Mouse (Mus musculus): ENCODE data around the gene Snap29. TPM values are rescaled to one million over a fixed set of nuclear protein-coding genes. Genes with fewer than 3 reads are reported as not detected.

Snap29 gene
- polyA plus RNA-seq (2014; fragmentation: Nextera tagmentation; extraction: Ambion mirVana) = 7.2 and 8.7 TPM in 2 replicates

DNA sequence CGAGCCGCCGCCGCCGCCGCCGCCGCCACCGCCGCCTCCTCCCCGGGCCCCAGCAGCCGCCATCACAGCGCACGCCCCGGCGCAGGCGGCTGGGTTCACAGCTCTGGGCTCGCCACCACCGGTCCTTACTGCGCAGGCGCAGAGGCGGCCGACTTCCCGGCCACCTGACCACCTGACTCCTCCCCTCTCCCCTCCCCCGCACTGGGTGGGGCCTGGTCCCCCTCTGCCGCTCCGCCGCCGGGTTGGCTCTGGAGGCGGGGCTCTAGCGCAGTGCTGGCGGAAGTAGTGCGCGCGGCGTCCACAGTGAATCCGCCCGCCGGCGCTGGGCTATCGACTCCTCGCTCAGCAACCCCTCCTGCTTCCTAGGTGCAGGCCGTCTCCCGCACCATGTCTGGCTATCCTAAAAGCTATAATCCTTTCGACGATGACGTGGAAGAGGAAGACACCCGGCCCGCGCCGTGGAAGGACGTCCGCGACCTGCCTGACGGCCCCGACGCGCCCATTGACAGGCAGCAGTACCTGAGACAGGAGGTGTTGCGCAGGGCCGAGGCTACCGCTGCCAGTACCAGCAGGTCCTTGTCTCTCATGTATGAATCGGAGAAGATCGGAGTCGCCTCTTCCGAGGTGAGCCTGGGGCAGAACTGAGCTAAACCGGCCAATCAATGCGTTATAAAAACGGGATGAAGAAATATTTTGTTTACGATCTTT is at the start of gene Snap29, which contains the start of gene Pi4ka:
Gene Snap29, plus strand, starts transcription at position 251 of the 708 bp plus-strand sequence.
Gene Pi4ka, minus strand, starts transcription at position 579 of the 708 bp plus-strand sequence.
- WGBS = 1% methylated on average over 56 of the region's 69 CpGs

DNA sequence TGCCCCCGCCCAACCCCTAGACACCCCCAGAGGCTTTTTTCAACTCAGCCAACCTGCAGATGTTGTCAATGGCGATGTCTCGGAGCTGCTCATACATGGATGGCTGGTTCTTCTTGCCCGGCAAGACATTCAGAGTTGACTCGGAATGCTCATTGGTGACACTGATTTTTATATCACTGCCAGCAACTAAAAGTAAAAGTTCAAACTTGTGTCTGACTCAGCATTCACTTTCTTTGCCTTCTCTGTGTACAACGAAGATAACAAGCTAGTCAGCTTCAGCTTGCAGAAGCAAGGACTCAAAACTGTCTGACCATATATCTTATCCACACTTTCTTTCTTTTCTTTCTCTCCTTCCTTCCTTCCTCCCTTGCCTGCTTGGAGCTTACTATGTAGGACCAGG is 49.8 kb upstream of the Snap29 start:
- no peaks in the 10 kb centered on the region for H3K4me1 ChIP-seq (replicated peaks; ENCODE audit: control insufficient read depth, insufficient read depth, low read length)
- H3K27me3 ChIP-seq (replicated peaks; ENCODE audit: control insufficient read depth, insufficient read depth, low read length) = no peaks in the 10 kb centered on the region
- H3K27ac ChIP-seq (ENCODE audit: low read depth, low read length) = no peak overlapping the region
- no peak overlapping the region for H3K9ac ChIP-seq (ENCODE audit: low read depth, low read length)
- DNase-seq (ENCODE audit: low spot score) = no peak
- H3K4me3 ChIP-seq (ENCODE audit: low read depth, low read length) = no peak overlapping the region
- no peaks in the 10 kb centered on the region for H3K9me3 ChIP-seq (ENCODE audit: control insufficient read depth, low read length)
- no peak overlapping the region for H3K4me2 ChIP-seq
- H3K36me3 ChIP-seq (ENCODE audit: control insufficient read depth, insufficient read depth, low read length) = peaks cover 9% of the 10 kb centered on the region
- ATAC-seq (replicated peaks; ENCODE audit: low FRiP score) = no peak
- 85% methylated on average over 6 of the region's 6 CpGs for WGBS

More for the DNA sequence above, at the start of gene Snap29, which contains the start of gene Pi4ka:
- H3K4me1 ChIP-seq (replicated peaks; ENCODE audit: control insufficient read depth, insufficient read depth, low read length) = peaks cover 22% of the 10 kb centered on the region
- no peaks in the 10 kb centered on the region; the same call in 1 of the 2 replicates for H3K36me3 ChIP-seq (ENCODE audit: control insufficient read depth, insufficient read depth, low read length)
- no peaks in the 10 kb centered on the region for H3K9me3 ChIP-seq (ENCODE audit: control insufficient read depth, low read length)
- ATAC-seq (replicated peaks; ENCODE audit: low FRiP score) (peak; percentile 97), DNase-seq (ENCODE audit: low spot score) (peak; percentile 100)
- H3K27ac ChIP-seq (ENCODE audit: low read depth, low read length) = peak within 1 kb of the TSS; percentile 59
- H3K9ac ChIP-seq (ENCODE audit: low read depth, low read length) = peak within 1 kb of the TSS; percentile 75
- peak within 1 kb of the TSS; percentile 81 for H3K4me3 ChIP-seq (ENCODE audit: low read depth, low read length)
- no peaks in the 10 kb centered on the region for H3K27me3 ChIP-seq (replicated peaks; ENCODE audit: control insufficient read depth, insufficient read depth, low read length)
- peak within 1 kb of the TSS; percentile 86 for H3K4me2 ChIP-seq

DNA sequence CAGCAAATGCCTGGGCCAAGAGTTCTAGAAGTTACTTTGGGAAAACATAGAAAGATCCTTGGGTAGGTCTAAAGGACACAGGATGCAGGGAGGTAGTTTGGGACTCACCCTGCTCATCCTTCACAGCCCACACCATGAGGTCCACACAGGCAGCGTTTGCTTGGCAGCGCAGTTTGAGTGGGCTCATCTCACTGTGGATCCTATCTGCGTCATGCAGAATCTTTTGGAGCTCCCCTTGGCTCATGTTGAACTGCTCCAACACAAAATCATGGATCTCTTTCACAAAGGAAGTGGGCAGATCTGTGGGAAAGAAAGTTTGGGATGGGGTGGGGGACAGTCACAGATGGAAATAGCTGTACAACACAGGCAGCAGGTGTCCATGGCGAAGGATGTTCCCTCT is 47.0 kb upstream of the Snap29 start:
- no peak for DNase-seq (ENCODE audit: low spot score)
- Histone ChIP-seq H3K4me2 (no peak overlapping the region), H3K9me3 (ENCODE audit: control insufficient read depth, low read length) (no peaks in the 10 kb centered on the region), H3K9ac (ENCODE audit: low read depth, low read length) (no peak overlapping the region), H3K4me3 (ENCODE audit: low read depth, low read length) (no peak overlapping the region), H3K36me3 (ENCODE audit: control insufficient read depth, insufficient read depth, low read length) (peaks cover 6% of the 10 kb centered on the region; the same call in 1 of the 2 replicates), H3K27ac (ENCODE audit: low read depth, low read length) (no peak overlapping the region), H3K4me1 (replicated peaks; ENCODE audit: control insufficient read depth, insufficient read depth, low read length) (peaks cover 3% of the 10 kb centered on the region; the same call in 1 of the 2 replicates), H3K27me3 (replicated peaks; ENCODE audit: control insufficient read depth, insufficient read depth, low read length) (no peaks in the 10 kb centered on the region)
- WGBS = 91% methylated on average over 4 of the region's 4 CpGs
- no peak for ATAC-seq (replicated peaks; ENCODE audit: low FRiP score)

DNA sequence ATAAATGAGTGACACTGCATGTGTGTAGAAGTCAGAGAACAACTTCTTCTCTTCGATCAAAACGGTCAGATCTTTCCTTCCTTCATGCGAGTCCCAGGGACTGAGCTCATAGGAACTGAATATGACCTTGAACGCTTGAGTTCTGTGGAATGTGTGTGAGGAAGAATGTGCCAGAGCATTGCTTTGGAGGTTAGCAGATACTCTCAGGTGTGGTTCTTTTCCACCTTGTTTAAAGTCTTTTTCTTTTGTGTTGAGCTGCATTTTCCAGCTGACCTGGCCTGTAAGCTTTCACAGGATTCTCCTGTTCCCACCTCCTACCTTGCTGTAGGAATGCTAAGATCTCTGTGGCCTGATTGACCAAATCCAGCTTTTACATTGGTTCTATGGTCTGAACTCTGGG is 23.5 kb upstream of the Snap29 start:
- H3K9ac ChIP-seq (ENCODE audit: low read depth, low read length) = no peak overlapping the region
- H3K27me3 ChIP-seq (replicated peaks; ENCODE audit: control insufficient read depth, insufficient read depth, low read length) = no peaks in the 10 kb centered on the region
- DNase-seq (ENCODE audit: low spot score) (no peak), ATAC-seq (replicated peaks; ENCODE audit: low FRiP score) (no peak)
- H3K4me1 ChIP-seq (replicated peaks; ENCODE audit: control insufficient read depth, insufficient read depth, low read length) = no peaks in the 10 kb centered on the region; the same call in 1 of the 2 replicates
- H3K4me3 ChIP-seq (ENCODE audit: low read depth, low read length) = no peak overlapping the region
- H3K36me3 ChIP-seq (ENCODE audit: control insufficient read depth, insufficient read depth, low read length) = 0 out of 2 replicates have a peak, but pooled peaks cover 4% of the 10 kb centered on the region
- 92% methylated on average over 4 of the region's 4 CpGs for WGBS
- no peak overlapping the region for H3K4me2 ChIP-seq
- H3K27ac ChIP-seq (ENCODE audit: low read depth, low read length) = no peak overlapping the region
- H3K9me3 ChIP-seq (ENCODE audit: control insufficient read depth, low read length) = no peaks in the 10 kb centered on the region

DNA sequence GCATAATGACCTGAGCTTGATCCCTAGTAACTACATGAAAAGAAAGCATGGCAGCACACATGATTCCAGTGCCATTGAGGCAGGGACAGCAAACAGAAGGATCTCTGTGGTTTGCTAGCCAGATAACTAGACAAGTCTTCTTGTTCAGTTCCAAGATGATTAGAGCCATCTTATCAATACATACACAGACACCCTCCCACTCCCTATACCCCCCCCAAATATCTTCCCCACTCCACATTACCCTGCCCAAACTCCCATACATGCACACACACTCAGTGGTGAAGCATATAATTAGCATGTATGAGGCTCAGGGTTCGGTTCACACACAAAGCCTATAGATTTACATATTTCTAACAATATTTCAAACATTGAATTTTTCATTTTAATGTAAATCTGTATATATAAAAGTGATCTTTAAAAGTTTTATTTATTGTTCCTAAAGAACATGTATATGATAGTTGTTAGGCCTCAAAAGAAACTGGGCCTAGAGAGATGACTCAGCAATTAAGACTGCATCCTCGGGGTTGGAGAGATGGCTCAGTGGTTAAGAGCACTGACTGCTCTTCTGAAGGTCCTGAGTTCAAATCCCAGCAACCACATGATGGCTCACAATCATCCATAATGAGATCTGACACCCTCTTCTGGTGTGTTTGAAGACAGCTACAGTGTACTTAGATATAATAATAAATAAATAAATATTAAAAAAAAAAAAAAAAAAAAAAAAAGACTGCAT is 22.0 kb upstream of the Snap29 start:
- Histone ChIP-seq H3K4me2 (no peak overlapping the region), H3K4me3 (ENCODE audit: low read depth, low read length) (no peak overlapping the region), H3K36me3 (ENCODE audit: control insufficient read depth, insufficient read depth, low read length) (no peaks in the 10 kb centered on the region), H3K27me3 (replicated peaks; ENCODE audit: control insufficient read depth, insufficient read depth, low read length) (no peaks in the 10 kb centered on the region), H3K9ac (ENCODE audit: low read depth, low read length) (no peak overlapping the region), H3K27ac (ENCODE audit: low read depth, low read length) (no peak overlapping the region), H3K4me1 (replicated peaks; ENCODE audit: control insufficient read depth, insufficient read depth, low read length) (no peaks in the 10 kb centered on the region; the same call in 1 of the 2 replicates), H3K9me3 (ENCODE audit: control insufficient read depth, low read length) (no peaks in the 10 kb centered on the region)
- ATAC-seq (replicated peaks; ENCODE audit: low FRiP score) (peak; percentile 93), DNase-seq (ENCODE audit: low spot score) (no peak)
- WGBS = 67% methylated on average over 2 of the region's 2 CpGs

DNA sequence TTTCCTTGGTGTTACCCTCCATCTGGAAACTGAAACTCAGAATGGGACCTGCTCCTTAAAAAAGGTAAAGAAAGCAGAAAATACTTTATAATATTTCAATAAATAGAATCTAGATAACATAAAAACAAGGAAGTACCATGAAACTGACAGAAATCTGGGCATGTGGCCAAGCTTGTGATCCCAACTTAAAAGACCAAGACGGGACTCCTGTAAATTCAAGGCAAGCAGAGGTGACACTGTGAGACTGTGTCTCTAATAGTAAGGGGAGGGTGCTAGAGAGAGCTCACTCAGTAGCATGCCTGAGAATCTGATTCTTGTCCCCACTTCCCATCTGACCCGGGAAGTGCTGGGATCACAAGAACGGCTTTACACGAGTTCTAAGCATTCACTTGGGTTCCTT is 13.0 kb upstream of the Snap29 start:
- ATAC-seq (replicated peaks; ENCODE audit: low FRiP score) (no peak), DNase-seq (ENCODE audit: low spot score) (no peak)
- Histone ChIP-seq H3K27ac (ENCODE audit: low read depth, low read length) (no peak overlapping the region), H3K27me3 (replicated peaks; ENCODE audit: control insufficient read depth, insufficient read depth, low read length) (no peaks in the 10 kb centered on the region), H3K9me3 (ENCODE audit: control insufficient read depth, low read length) (no peaks in the 10 kb centered on the region), H3K9ac (ENCODE audit: low read depth, low read length) (no peak overlapping the region), H3K4me1 (replicated peaks; ENCODE audit: control insufficient read depth, insufficient read depth, low read length) (no peaks in the 10 kb centered on the region), H3K4me2 (no peak overlapping the region), H3K4me3 (ENCODE audit: low read depth, low read length) (no peak overlapping the region), H3K36me3 (ENCODE audit: control insufficient read depth, insufficient read depth, low read length) (no peaks in the 10 kb centered on the region)
- 76% methylated on average over 4 of the region's 4 CpGs for WGBS

DNA sequence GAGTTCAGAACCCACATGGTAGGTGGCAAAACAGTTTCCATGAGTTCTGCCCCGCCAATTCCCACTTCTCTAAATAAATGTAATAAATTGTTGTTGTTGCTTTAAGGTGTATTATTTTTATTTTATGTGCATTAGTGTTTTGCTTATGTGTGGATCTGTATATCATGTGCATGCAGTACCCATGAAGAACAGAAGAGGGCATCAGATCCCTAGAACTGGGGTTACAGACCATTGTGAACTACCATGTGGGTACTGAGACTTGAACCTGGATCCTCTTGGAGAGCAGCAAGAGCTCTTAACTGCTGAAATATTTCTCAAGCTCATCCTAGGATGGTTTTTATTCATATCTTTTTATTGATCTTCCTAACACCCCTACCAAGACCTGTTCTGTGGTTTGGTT is 2.9 kb upstream of the Snap29 start:
- DNase-seq (ENCODE audit: low spot score) (no peak), ATAC-seq (replicated peaks; ENCODE audit: low FRiP score) (no peak)
- Histone ChIP-seq H3K27ac (ENCODE audit: low read depth, low read length) (no peak overlapping the region), H3K4me1 (replicated peaks; ENCODE audit: control insufficient read depth, insufficient read depth, low read length) (peaks cover 15% of the 10 kb centered on the region), H3K36me3 (ENCODE audit: control insufficient read depth, insufficient read depth, low read length) (no peaks in the 10 kb centered on the region; the same call in none of the 2 replicates), H3K9me3 (ENCODE audit: control insufficient read depth, low read length) (no peaks in the 10 kb centered on the region), H3K4me2 (no peak overlapping the region), H3K9ac (ENCODE audit: low read depth, low read length) (no peak overlapping the region), H3K4me3 (ENCODE audit: low read depth, low read length) (no peak overlapping the region), H3K27me3 (replicated peaks; ENCODE audit: control insufficient read depth, insufficient read depth, low read length) (no peaks in the 10 kb centered on the region)
- WGBS = 72% methylated on average over 1 of the region's 1 CpGs

DNA sequence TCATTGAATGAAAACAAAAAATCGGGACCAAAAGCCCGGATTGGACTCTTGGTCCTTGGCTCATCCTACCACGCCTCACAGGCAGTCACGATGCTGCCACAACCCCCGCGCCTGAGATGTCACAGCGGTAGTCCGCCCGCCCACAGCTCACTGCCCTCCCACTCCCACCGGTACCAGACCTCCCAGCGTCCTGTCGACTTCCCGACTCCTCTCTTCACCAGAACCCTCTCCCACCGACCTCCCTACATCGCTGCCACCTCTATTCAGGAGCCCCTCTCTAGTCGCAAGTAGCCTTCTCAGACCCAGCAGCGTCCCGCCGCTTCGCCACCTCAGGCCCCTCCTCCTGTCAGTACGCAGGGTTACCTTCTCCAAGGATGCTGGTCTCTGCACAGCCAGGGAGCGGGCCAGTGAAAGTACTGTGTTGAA is 502 bp upstream of the Snap29 start:
- peak overlapping the region; percentile 81 for H3K4me3 ChIP-seq (ENCODE audit: low read depth, low read length)
- peak overlapping the region; percentile 73 for H3K9ac ChIP-seq (ENCODE audit: low read depth, low read length)
- peak; percentile 71 for ATAC-seq (replicated peaks; ENCODE audit: low FRiP score)
- 0% methylated on average over 22 of the region's 22 CpGs for WGBS
- peak overlapping the region; percentile 86 for H3K4me2 ChIP-seq
- no peak for DNase-seq (ENCODE audit: low spot score)
- H3K36me3 ChIP-seq (ENCODE audit: control insufficient read depth, insufficient read depth, low read length) = no peaks in the 10 kb centered on the region; the same call in 1 of the 2 replicates
- H3K4me1 ChIP-seq (replicated peaks; ENCODE audit: control insufficient read depth, insufficient read depth, low read length) = peaks cover 19% of the 10 kb centered on the region
- peak overlapping the region; percentile 50 for H3K27ac ChIP-seq (ENCODE audit: low read depth, low read length)
- no peaks in the 10 kb centered on the region for H3K27me3 ChIP-seq (replicated peaks; ENCODE audit: control insufficient read depth, insufficient read depth, low read length)
- H3K9me3 ChIP-seq (ENCODE audit: control insufficient read depth, low read length) = no peaks in the 10 kb centered on the region
